Mouse (Mus musculus): ENCODE data around the gene Dcun1d2. TPM values are rescaled to one million over a fixed set of nuclear protein-coding genes. Genes with fewer than 3 reads are reported as not detected.
A peak's percentile ranks its signal among the peaks of the same experiment; 100 is the strongest.

The Dcun1d2 gene
- polyA plus RNA-seq, 1 experiment from 2014 or later = 6.9 TPM

- 40% methylated on average over 5 of the region's 5 CpGs for WGBS (ENCODE audit: insufficient replicate concordance)
- Histone ChIP-seq H3K9ac (ENCODE audit: low read depth, low read length) (no peak overlapping the region), H3K27me3 (ENCODE audit: control insufficient read depth, insufficient read depth, low read depth, low read length) (no peaks in the 10 kb centered on the region), H3K4me3 (ENCODE audit: low read depth, low read length) (no peak overlapping the region), H3K4me1 (ENCODE audit: control insufficient read depth, low read depth, low read length) (peaks cover 70% of the 10 kb centered on the region), H3K9me3 (replicated peaks; ENCODE audit: control insufficient read depth, low read length) (no peaks in the 10 kb centered on the region), H3K4me2 (ENCODE audit: low read depth, low read length) (peak overlapping the region; percentile 16; the same call in 1 of the 2 replicates), H3K36me3 (ENCODE audit: control insufficient read depth, insufficient read depth) (no peaks in the 10 kb centered on the region), H3K27ac (ENCODE audit: low read length) (peak overlapping the region; percentile 73)
- ATAC-seq (ENCODE audit: low read depth) = no peak
These were observed 81.6 kb downstream of the Dcun1d2 start for GRCm38 (mm10) chr8:13206290-13206689.

Other genes with a start within 250 kb of the Dcun1d2 start
- 46.0 and 53.4 TPM in 2 replicates for gene Proz, start 227.2 kb downstream of the Dcun1d2 start, polyA plus RNA-seq (2015; fragmentation: Nextera tagmentation; extraction: Ambion mirVana)
- 13.1 and 14.3 TPM in 2 replicates for gene Pcid2, start 182.7 kb downstream of the Dcun1d2 start, polyA plus RNA-seq (2015; fragmentation: Nextera tagmentation; extraction: Ambion mirVana)
- gene Cul4a, start 182.5 kb downstream of the Dcun1d2 start, polyA plus RNA-seq (2015; fragmentation: Nextera tagmentation; extraction: Ambion mirVana) = 72.1 and 76.1 TPM in 2 replicates
- 181 and 197 TPM in 2 replicates for gene Lamp1, start 129.0 kb downstream of the Dcun1d2 start, polyA plus RNA-seq (2015; fragmentation: Nextera tagmentation; extraction: Ambion mirVana)
- gene Grtp1, start 87.5 kb downstream of the Dcun1d2 start, polyA plus RNA-seq (2015; fragmentation: Nextera tagmentation; extraction: Ambion mirVana) = 6.8 and 8.8 TPM in 2 replicates
- gene Adprhl1, start 34.0 kb downstream of the Dcun1d2 start, polyA plus RNA-seq (2015; fragmentation: Nextera tagmentation; extraction: Ambion mirVana) = 0.34 and 0.77 TPM in 2 replicates
- gene Tmco3, start 59 bp upstream of the Dcun1d2 start, polyA plus RNA-seq (2015; fragmentation: Nextera tagmentation; extraction: Ambion mirVana) = 5.0 and 6.0 TPM in 2 replicates
- gene Tfdp1, start 50.6 kb upstream of the Dcun1d2 start, polyA plus RNA-seq (2015; fragmentation: Nextera tagmentation; extraction: Ambion mirVana) = 65.6 and 74.1 TPM in 2 replicates
- gene Atp4b, start 108.7 kb upstream of the Dcun1d2 start, polyA plus RNA-seq (2015; fragmentation: Nextera tagmentation; extraction: Ambion mirVana) = 0.19 TPM in 1 of 2 replicates, not detected in the other
- not detected in 2 replicates for gene Grk1, start 117.0 kb upstream of the Dcun1d2 start, polyA plus RNA-seq (2015; fragmentation: Nextera tagmentation; extraction: Ambion mirVana)
- 0.12 TPM in 1 of 2 replicates, not detected in the other for gene Tmem255b, start 147.1 kb upstream of the Dcun1d2 start, polyA plus RNA-seq (2015; fragmentation: Nextera tagmentation; extraction: Ambion mirVana)
- gene Gas6, start 206.4 kb upstream of the Dcun1d2 start, polyA plus RNA-seq (2015; fragmentation: Nextera tagmentation; extraction: Ambion mirVana) = 5.5 and 8.3 TPM in 2 replicates